Mouse (Mus musculus) ovary, postnatal 10 days (tissue): ENCODE data around the gene Epop.

ENCODE experiments used
- DNase-seq: peaks from one replicate; pipeline ENCODE4 v3.0.0; 2022; ENCODE audit warnings: low spot score

Epop gene

GRCm38 (mm10) chr11:97589216-97589615 lies 40.3 kb downstream of the Epop start:
- no peak for DNase-seq

- no peak for DNase-seq
Measured at GRCm38 (mm10) chr11:97585932-97586331, 43.6 kb downstream of the Epop start.

GRCm38 (mm10) chr11:97584476-97584875 lies 45.0 kb downstream of the Epop start:
- no peak for DNase-seq

GRCm38 (mm10) chr11:97579088-97579857 lies 50.2 kb downstream of the Epop start:
- no peak for DNase-seq

- no peak for DNase-seq
Measured at GRCm38 (mm10) chr11:97578286-97578685, 51.2 kb downstream of the Epop start.
